Mouse (Mus musculus) heart, adult 9 months (tissue): ENCODE results near the gene Csnk1g2.

ENCODE experiments used
- DNase-seq, 2 experiments: peaks; one replicate each; pipeline ENCODE4 v3.0.0; 2022; ENCODE audit warnings: low spot score in 2 of 2

Csnk1g2 gene

DNA sequence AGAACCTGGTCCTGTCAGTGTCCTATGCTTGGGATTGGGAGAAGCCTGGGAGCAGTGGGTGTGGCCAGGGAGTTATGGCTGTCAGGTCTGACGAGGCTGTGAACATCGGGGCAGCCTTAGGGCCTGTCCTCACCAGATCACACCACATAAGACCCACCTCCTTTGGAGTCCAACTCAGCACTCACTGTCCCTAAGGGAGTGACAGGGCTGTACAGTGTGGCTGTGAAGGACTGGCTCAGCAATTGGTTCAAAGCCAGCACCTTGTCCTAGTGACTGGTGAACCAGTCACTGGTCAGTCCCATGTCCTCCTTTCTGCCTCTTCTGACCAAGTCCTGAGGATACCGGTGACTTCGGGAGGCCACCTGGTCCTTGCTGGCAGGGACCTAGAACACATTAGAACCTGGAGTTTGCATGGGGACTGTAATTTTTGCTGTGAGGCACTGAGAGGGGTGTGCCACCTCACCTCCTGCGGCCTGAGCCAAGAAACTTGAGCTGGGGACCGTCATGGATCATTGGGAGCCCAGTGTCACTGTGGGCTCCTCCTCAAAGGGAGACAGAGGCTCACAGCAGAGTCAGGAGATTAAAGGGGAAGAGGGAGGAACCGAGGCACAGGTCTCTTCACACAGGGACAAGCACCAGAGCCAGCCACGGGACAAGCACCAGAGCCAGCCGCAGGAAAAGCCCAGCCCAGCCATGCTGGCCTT lies 57.1 kb downstream of the Csnk1g2 start:
- no peak for DNase-seq

DNA sequence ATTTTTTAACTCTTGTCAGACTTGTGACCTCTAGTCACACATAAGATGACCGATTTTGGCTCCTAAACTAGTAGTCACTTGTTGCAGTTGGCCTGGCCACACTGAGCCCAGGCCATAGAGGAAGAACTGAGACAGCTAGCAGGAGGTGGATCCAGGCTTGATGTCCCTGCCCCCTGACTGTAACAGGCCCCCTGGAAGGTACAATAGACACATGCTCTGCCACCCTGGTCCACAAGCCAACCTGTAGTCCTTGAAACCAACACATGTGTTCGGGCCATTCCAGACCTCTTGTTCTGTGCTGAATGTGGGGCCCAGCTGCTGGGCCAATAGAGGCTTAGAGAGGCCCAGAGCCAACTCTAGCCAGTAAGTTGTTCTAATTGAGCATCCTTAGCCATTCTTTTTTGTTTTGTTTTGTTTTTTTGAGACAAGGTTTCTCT lies 57.6 kb downstream of the Csnk1g2 start:
- DNase-seq, result no peak

DNA sequence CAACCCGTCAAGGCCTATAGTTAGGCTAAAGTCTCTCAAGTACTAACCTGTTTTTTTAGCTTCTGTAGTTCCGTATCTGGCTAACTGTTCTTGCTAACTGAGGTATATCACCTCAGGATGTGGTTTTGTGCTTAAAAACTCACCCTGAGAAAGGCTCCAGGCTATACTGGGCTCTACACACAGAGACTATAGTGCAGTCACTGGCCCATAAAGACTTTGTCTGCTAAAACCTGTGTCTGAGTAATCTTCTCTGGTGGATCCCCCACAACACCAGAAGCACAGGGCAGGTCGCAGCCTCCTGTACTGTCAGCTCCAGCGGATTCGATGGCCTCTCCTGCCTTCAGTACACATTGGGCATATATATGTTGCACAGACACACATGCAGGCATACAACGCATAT lies 59.4 kb downstream of the Csnk1g2 start:
- no peak for DNase-seq

DNA sequence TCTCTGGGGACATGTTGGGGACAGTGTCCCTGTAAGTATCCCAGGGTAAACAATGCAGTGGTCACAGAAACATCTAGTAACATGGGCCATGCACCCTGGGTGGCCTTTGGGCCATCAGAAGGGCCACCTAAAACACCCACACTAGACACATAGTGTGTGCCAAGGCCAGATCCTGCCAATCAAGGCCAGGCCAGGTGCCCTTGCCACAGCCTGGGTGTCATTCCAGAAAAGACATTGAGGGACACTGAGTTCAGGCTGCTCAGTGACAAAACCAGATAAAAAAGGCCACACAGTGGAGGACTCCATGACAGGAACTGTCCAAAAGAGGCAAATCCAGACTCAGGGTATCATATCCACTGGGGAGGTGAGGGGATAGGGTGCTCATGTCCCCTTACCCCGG lies 61.0 kb downstream of the Csnk1g2 start:
- DNase-seq, result no peak

DNA sequence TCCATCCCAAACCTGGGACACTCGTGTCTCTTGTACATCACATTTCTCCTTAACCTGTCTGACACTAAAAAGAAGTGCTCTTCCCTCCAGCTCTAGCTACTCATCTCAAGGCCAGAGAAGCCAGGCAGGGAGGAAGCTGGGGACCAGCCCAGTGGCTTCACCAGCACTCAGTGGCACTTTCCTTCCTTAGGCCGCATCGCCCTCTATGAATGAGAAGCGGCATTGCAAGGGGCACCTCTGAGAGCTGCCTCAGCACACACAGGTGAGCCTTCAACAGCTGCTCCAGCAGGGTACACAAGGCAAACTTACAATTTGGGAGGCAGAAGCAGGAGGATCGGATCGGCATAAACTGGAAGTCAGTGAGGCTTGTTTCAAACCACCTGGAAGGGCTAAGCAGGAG lies 61.6 kb downstream of the Csnk1g2 start:
- peak in 1 of 2 experiments; percentile 60 for DNase-seq

DNA sequence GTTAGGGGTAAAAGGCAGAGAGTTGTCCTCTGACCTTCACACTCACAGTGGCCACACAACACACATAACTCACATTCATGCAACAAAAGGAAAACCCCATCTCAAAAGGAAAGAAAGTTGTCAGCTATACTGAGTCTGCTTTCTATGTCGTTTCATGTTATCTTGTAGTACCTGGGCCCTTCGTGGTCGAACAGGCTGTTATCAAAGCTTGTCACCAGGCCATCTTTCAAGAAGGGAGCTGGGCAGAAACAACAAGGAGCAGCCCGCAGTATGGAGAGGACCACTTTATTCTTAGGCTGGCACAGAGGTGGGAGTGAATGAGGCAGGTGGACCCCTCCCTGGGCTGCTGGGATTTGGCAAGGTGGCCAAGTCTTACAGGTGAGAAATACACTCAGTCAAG lies 62.3 kb downstream of the Csnk1g2 start:
- DNase-seq, result no peak

DNA sequence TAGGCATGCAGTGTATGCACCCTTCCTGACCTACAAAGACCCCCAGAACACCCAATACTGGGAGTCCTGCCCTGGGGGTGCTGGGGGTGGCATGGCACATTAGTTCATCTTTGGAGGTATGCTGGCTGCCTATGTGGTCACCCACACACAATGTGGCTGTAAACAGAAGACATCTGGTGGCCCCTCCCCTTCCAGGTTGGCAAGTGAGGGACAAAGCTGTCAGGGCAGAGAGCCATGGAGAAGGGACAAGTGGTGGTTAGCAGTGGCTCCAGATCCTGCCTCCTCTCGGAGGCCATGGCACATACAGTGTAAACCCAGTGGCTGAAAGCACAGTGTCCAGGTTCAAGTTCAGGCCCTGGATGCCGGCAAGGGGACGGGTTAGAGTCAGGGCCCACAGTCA lies 64.0 kb downstream of the Csnk1g2 start:
- DNase-seq, result no peak

DNA sequence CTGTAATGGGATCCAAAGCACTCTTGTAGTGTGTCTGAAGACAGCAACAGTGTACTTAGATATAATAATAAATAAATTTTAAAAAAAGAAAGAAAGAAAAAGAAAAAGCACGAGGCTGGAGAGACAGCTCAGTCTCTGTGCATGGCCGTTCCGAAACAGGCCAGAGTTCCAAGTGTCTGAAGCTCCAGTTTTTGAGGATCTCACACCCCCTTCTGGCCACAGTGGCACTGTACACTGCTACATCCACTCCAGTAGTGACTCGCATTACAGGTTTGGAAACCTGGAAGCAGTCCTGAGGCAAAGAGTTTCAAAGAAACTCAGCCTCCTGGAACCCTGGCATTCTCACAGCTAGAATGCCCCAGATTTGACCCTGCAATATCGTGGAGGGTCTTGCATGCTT lies 65.2 kb downstream of the Csnk1g2 start:
- peak in 1 of 2 experiments; percentile 78 for DNase-seq
